Mouse (Mus musculus) ES-Bruce4 (cell line): Measurements from ENCODE around the gene Ugt3a1.

Experiments
- CTCF ChIP-seq: IDR thresholded peaks from one replicate; pipeline ENCODE4 v1.8.1; 2011; ENCODE audit warnings: low read depth, low read length
- EP300 ChIP-seq: IDR thresholded peaks from 2 replicates; pipeline ENCODE4 v1.6.1; 2011; ENCODE audit warnings: low read depth, low read length; ENCODE audit not compliant: insufficient read depth
- POLR2A ChIP-seq: IDR thresholded peaks from one replicate; pipeline ENCODE4 v1.8.1; 2011; ENCODE audit warnings: low read length; ENCODE audit not compliant: insufficient read depth

DNA sequence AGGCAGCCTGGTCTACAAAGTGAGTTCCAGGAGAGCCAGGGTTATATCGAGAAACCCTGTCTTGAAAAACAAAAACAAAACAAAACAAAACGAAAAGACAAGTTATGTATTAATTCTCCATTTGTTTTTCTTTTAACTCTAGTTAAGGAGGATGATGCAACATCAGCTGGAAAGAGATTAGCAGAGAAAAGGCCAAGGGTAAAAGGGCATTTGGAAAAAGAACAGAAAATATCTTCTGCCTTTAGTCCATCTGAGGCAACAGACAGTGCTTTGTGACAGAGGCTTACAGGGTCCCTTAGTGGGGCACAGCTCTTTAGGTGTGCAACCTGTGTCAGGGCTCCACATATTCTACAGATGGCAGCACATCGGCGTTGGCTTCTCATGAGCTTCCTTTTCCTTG, 58.7 kb downstream of the Ugt3a1 start, which contains the start of gene Ugt3a2:
- TF ChIP-seq CTCF (no peak), EP300 (no peak), POLR2A (no peak)
